Mouse (Mus musculus): ENCODE results near the gene Zfp354b. TPM values are rescaled to one million over a fixed set of nuclear protein-coding genes. Genes with fewer than 3 reads are reported as not detected.

Zfp354b gene
- polyA plus RNA-seq, 1 experiment from 2014 or later, result 2.3 TPM

- Histone ChIP-seq H3K27me3 (no peaks in the 10 kb centered on the region), H3K27ac (no peak overlapping the region), H3K9ac (peak overlapping the region; percentile 75), H3K4me2 (peak overlapping the region; percentile 83), H3K36me3 (ENCODE audit: poor library complexity, severe bottlenecking) (no peaks in the 10 kb centered on the region), H3K4me1 (peaks cover 12% of the 10 kb centered on the region), H3K4me3 (peak overlapping the region; percentile 62), H3K9me3 (replicated peaks) (no peaks in the 10 kb centered on the region)
- 34% methylated on average over 14 of the region's 14 CpGs for WGBS
- ATAC-seq, result no peak
Measured at GRCm38 (mm10) chr11:50930469-50931014, 891 bp downstream of the Zfp354b start.

DNA sequence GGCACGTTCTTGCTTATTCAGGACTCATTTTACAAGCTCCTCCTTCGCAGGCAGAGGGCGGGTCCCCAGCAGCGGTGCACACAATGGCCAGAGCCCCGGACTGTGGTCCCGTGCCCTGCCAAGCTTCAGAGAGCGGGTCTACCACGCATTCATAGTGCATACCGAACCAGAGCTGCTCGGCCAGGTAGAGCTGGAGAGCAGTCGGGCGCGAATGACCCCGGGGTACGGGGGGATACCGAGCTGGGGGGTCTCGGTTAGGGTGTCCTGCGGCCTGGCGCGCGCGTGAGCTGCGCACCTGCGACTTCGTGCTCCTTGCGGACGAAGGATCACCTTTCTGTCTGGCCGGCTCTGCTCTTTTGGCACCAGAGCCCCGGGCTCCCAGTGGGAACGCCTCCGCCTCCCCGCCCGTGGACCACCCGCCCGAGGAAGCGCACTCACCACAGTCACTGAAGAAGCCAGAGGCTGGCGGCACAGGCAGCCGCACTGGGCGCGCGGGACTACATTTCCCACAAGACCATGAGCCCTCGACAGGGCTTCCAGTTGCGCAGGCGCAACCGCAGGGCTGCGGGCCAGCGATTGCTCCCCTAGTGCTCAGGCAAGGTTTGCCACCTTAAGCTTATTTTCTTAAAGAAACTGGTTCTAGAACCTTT is 15.6 kb downstream of the Zfp354b start, which contains the start of gene Zfp2:
Gene Zfp2, minus strand, starts transcription at position 495 of the 650 bp plus-strand sequence.
- peak; percentile 98 for ATAC-seq
- no peaks in the 10 kb centered on the region for H3K27me3 ChIP-seq
- peak within 1 kb of the TSS; percentile 84 for H3K4me3 ChIP-seq
- H3K9me3 ChIP-seq (replicated peaks), result peaks cover 31% of the 10 kb centered on the region
- WGBS, result under 1% methylated on average over 47 of the region's 47 CpGs
- peaks cover 38% of the 10 kb centered on the region for H3K36me3 ChIP-seq (ENCODE audit: poor library complexity, severe bottlenecking)
- peak within 1 kb of the TSS; percentile 77 for H3K27ac ChIP-seq
- peak within 1 kb of the TSS; percentile 91 for H3K9ac ChIP-seq
- H3K4me2 ChIP-seq, result peak within 1 kb of the TSS; percentile 50
- H3K4me1 ChIP-seq, result peaks cover 10% of the 10 kb centered on the region; the same call in 1 of the 2 replicates

DNA sequence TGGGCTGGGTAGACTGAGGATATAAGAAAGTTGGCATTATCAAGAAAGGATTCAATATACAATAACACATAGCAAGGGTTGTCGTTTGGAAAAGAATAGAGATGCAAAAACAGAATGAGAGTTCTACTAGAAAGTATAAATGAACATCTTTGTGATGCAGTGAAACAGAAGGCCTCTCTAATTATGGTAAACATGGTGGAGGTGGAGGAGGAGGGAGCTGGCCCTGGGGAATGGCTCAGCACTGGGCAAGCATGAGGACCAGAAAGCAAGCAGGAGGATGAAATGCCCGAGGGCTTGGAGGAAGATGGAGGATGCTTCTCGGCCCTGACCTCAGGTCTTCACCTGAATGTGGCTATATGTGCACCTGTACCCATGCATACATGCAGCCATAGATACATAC is 17.0 kb downstream of the Zfp354b start:
- Histone ChIP-seq H3K36me3 (ENCODE audit: poor library complexity, severe bottlenecking) (peaks cover 52% of the 10 kb centered on the region), H3K4me1 (peaks cover 10% of the 10 kb centered on the region; the same call in 1 of the 2 replicates)
- WGBS, result 93% methylated on average over 3 of the region's 3 CpGs

GRCm38 (mm10) chr11:50913301-50913700 is 18.1 kb downstream of the Zfp354b start:
- peaks cover 41% of the 10 kb centered on the region for H3K9me3 ChIP-seq (replicated peaks)
- peaks cover 63% of the 10 kb centered on the region for H3K36me3 ChIP-seq (ENCODE audit: poor library complexity, severe bottlenecking)
- no peak for ATAC-seq
- H3K9ac ChIP-seq, result no peak overlapping the region
- no peak overlapping the region for H3K27ac ChIP-seq
- no peak overlapping the region for H3K4me2 ChIP-seq
- 93% methylated on average over 1 of the region's 1 CpGs for WGBS
- H3K4me3 ChIP-seq, result no peak overlapping the region
- H3K4me1 ChIP-seq, result peaks cover 10% of the 10 kb centered on the region; the same call in 1 of the 2 replicates
- no peaks in the 10 kb centered on the region for H3K27me3 ChIP-seq

More for the DNA sequence above, 17.0 kb downstream of the Zfp354b start:
- Histone ChIP-seq H3K4me3 (no peak overlapping the region), H3K27me3 (no peaks in the 10 kb centered on the region), H3K9ac (no peak overlapping the region), H3K27ac (no peak overlapping the region), H3K9me3 (replicated peaks) (peaks cover 38% of the 10 kb centered on the region), H3K4me2 (0 out of 2 replicates have a peak overlapping the region, but pooled peaks have one; percentile 50)
- ATAC-seq, result no peak

DNA sequence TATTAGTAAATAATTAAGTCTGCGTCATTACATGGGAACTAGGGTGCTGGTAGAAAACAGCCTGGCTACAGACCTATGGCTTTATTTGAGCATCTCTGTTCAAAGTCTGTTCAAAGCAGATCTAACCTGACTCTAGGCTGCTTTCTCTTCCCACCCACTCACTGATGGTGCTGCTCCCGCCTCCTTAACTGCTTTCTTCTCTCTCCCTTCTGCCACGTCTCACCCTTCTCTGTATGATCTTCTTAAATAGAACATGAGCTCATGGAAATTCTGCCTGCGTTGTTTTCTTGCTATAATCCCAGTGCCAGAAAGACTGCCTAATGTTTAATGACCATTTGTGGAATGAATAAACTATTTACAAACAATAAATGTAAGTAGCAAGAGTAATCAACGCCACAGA is 23.3 kb downstream of the Zfp354b start:
- no peak overlapping the region for H3K27ac ChIP-seq
- ATAC-seq, result no peak
- no peaks in the 10 kb centered on the region for H3K27me3 ChIP-seq
- H3K9ac ChIP-seq, result no peak overlapping the region
- WGBS, result 92% methylated on average over 5 of the region's 5 CpGs
- H3K36me3 ChIP-seq (ENCODE audit: poor library complexity, severe bottlenecking), result peaks cover 98% of the 10 kb centered on the region
- H3K4me3 ChIP-seq, result no peak overlapping the region
- no peak overlapping the region for H3K4me2 ChIP-seq
- peaks cover 72% of the 10 kb centered on the region for H3K9me3 ChIP-seq (replicated peaks)
- H3K4me1 ChIP-seq, result no peaks in the 10 kb centered on the region

- Histone ChIP-seq H3K36me3 (ENCODE audit: poor library complexity, severe bottlenecking) (peaks cover 58% of the 10 kb centered on the region), H3K27ac (no peak overlapping the region), H3K27me3 (no peaks in the 10 kb centered on the region), H3K4me2 (no peak overlapping the region), H3K9me3 (replicated peaks) (peaks cover 63% of the 10 kb centered on the region), H3K9ac (no peak overlapping the region), H3K4me1 (no peaks in the 10 kb centered on the region), H3K4me3 (no peak overlapping the region)
- WGBS, result 85% methylated on average over 1 of the region's 1 CpGs
- ATAC-seq, result no peak
Measured at GRCm38 (mm10) chr11:50897359-50897758, 34.1 kb downstream of the Zfp354b start.

DNA sequence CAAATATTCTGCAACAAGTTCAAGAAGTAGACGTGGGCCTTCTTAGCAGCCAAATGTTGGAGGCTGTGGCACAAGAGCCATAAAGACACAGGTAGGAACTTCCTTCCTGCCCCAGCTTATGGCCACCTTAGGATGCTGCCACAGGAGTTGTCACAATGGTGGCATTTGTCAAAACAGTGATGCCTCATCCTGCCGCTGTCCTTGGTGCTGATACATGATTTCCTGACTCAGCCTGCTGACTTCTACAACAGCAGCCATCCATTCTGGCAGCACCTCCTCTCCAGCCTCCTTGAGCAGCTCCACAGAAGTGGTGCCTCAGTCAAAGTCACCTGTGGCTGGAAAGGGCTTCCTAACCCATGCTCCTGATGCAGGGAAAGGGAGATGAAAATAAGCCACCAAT is 39.0 kb downstream of the Zfp354b start:
- Histone ChIP-seq H3K4me1 (peaks cover 4% of the 10 kb centered on the region; the same call in 1 of the 2 replicates), H3K36me3 (ENCODE audit: poor library complexity, severe bottlenecking) (0 out of 2 replicates have a peak, but pooled peaks cover 11% of the 10 kb centered on the region), H3K9me3 (replicated peaks) (peaks cover 33% of the 10 kb centered on the region), H3K27ac (no peak overlapping the region), H3K4me3 (no peak overlapping the region), H3K9ac (no peak overlapping the region), H3K4me2 (no peak overlapping the region), H3K27me3 (no peaks in the 10 kb centered on the region)
- no peak for ATAC-seq
- WGBS, result 54% methylated on average over 2 of the region's 2 CpGs

DNA sequence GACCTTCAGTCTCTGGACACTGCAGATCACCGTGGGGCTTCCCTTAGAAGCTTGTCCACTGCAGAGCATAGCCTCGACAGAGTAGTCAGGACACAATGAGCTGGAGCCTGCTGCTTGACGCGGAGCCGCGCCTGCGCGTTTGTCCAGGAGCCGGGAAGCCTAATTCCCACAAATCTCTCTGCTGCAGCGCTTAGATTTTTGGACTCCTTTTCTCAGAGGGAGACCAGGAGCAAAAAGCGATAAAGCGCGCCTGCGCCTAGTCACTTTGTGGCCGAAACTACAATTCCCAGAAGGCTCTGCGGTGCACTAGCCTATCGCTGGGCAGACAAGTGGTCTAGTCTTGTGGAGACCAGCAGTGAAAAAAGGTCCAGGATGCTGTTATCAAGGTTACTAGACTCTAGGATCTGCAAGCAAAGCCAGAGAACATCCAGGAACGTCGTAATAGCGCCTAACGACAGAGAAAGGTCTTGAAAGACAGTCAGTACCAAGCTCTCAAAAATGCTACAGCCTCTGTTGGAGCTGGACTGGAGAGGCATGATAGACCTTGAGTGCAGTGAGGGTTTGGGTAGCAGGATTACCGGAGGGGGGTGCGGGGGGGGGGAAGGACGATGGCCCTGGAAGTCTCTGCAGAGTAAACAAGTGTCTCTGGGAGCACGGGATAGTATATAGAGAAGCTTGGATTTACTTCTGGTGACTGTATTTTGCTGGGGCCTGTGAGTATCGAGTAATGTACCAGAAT is 43.9 kb downstream of the Zfp354b start, which contains the start of gene Zfp454:
Gene Zfp454, minus strand, starts transcription at position 262 of the 739 bp plus-strand sequence.
- Histone ChIP-seq H3K4me1 (peaks cover 13% of the 10 kb centered on the region), H3K4me3 (peak within 1 kb of the TSS; percentile 51), H3K9ac (peak within 1 kb of the TSS; percentile 76), H3K27ac (peak within 1 kb of the TSS; percentile 80), H3K27me3 (no peaks in the 10 kb centered on the region), H3K4me2 (peak within 1 kb of the TSS; percentile 76), H3K9me3 (replicated peaks) (peaks cover 13% of the 10 kb centered on the region), H3K36me3 (ENCODE audit: poor library complexity, severe bottlenecking) (peaks cover 31% of the 10 kb centered on the region)
- 7% methylated on average over 26 of the region's 26 CpGs for WGBS
- peak; percentile 97 for ATAC-seq

DNA sequence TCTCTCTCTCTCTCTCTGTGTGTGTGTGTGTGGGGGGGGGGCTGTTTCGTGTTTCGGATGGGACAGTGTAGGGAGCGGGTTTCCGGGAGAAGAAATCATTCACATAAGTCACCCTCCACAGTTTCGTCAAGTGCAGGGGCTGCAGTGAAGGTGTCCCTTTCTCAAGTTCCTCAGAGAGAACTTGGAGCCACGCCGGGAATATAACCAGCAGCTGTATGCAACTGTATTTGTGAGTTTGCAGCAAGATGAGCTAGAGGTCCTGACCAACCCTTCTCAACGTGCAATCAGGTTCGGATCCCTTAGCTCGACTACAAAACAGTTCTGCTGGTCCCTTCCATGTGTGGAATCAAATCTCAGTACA is 44.5 kb downstream of the Zfp354b start:
- Histone ChIP-seq H3K4me3 (peak overlapping the region; percentile 51), H3K9ac (peak overlapping the region; percentile 76), H3K36me3 (ENCODE audit: poor library complexity, severe bottlenecking) (peaks cover 37% of the 10 kb centered on the region), H3K4me2 (peak overlapping the region; percentile 76), H3K27me3 (no peaks in the 10 kb centered on the region), H3K4me1 (peaks cover 13% of the 10 kb centered on the region), H3K27ac (peak overlapping the region; percentile 80), H3K9me3 (replicated peaks) (peaks cover 7% of the 10 kb centered on the region; the same call in 1 of the 2 replicates)
- peak; percentile 36 for ATAC-seq
- 18% methylated on average over 10 of the region's 10 CpGs for WGBS

- peak overlapping the region; percentile 76 for H3K4me2 ChIP-seq
- H3K4me1 ChIP-seq, result peaks cover 13% of the 10 kb centered on the region
- H3K36me3 ChIP-seq (ENCODE audit: poor library complexity, severe bottlenecking), result peaks cover 43% of the 10 kb centered on the region
- 44% methylated on average over 8 of the region's 8 CpGs for WGBS
- H3K27me3 ChIP-seq, result no peaks in the 10 kb centered on the region
- ATAC-seq, result 0 out of 2 replicates have a peak, but pooled peaks have one; percentile 2
- peaks cover 6% of the 10 kb centered on the region; the same call in 1 of the 2 replicates for H3K9me3 ChIP-seq (replicated peaks)
- H3K27ac ChIP-seq, result no peak overlapping the region; the same call in 1 of the 2 replicates
- peak overlapping the region; percentile 76 for H3K9ac ChIP-seq
- peak overlapping the region; percentile 51 for H3K4me3 ChIP-seq
Measured at GRCm38 (mm10) chr11:50886231-50886932, 45.1 kb downstream of the Zfp354b start.

- Histone ChIP-seq H3K9me3 (replicated peaks) (no peaks in the 10 kb centered on the region), H3K4me2 (no peak overlapping the region), H3K4me1 (peaks cover 13% of the 10 kb centered on the region), H3K27me3 (no peaks in the 10 kb centered on the region), H3K9ac (no peak overlapping the region), H3K36me3 (ENCODE audit: poor library complexity, severe bottlenecking) (peaks cover 67% of the 10 kb centered on the region), H3K27ac (no peak overlapping the region), H3K4me3 (no peak overlapping the region)
- ATAC-seq, result no peak
- whole genome bisulfite sequencing, result 87% methylated on average over 3 of the region's 3 CpGs
Measured at GRCm38 (mm10) chr11:50883756-50884155, 47.7 kb downstream of the Zfp354b start.

All from forebrain, embryonic 13.5 days (tissue).